Mouse (Mus musculus): Measurements from ENCODE around the gene Iqch.

- no peak for TF ChIP-seq CTCF (IDR thresholded peaks at IDR 0.05; ENCODE audit: low read depth)
- TF ChIP-seq EP300 (IDR thresholded peaks at IDR 0.05; ENCODE audit: low read depth) = no peak
These were observed 46.0 kb downstream of the Iqch start for GRCm38 (mm10) chr9:63556316-63556715.

Data from liver, postnatal 0 days (tissue).